Mouse (Mus musculus): ENCODE measurements at regions not wholly inside any gene's neighbourhood (a gene's known extent, or its start where the extent isn't known, plus 50 kb on each side); places are given as distances from the start of the nearest gene placed in this dataset.

DNA sequence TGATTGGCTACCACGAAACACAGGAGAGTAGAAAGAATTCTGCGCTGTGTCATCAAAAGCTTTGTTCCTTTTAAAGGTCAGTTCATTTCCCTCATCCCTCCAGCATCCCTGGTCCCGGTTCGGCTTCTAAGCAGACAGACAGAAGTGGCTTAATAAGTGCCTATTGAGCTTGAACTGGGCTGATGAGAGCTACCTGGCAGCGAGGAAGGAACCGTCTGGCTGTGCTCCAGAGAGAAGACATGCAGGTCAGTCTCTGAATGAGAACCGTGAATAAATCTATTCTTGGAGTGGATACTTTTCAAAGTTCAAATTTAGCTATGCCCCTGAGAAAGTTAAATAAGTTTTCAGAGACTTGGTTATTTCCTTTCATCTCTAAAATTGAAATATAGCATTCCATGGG lies 135.0 kb upstream of the Fam78b start:
- TF ChIP-seq CTCF (IDR thresholded peaks at IDR 0.05; ENCODE audit: borderline replicate concordance, extremely low read depth, insufficient read depth, insufficient read length) (no peak), POLR2A (IDR thresholded peaks at IDR 0.05; ENCODE audit: borderline replicate concordance, extremely low read depth, insufficient read depth, insufficient read length, poor library complexity, severe bottlenecking) (no peak)
